Mouse (Mus musculus) testis, adult 2 months (tissue): Measurements from ENCODE around the gene Sgtb.

Source experiments
- CTCF ChIP-seq: fragments of 200-500 bp; IDR thresholded peaks from 2 replicates; pipeline ENCODE4 v1.5.1; 2012; ENCODE audit warnings: low read depth, mild to moderate bottlenecking, inconsistent platforms, low read length, moderate library complexity; ENCODE audit not compliant: control insufficient read depth, insufficient read depth, insufficient replicate concordance
- POLR2A ChIP-seq: fragments of 200-500 bp; IDR thresholded peaks from 2 replicates; pipeline ENCODE4 v1.6.1; 2012; ENCODE audit warnings: low read depth, mild to moderate bottlenecking, inconsistent platforms, low read length, moderate library complexity; ENCODE audit not compliant: control insufficient read depth

DNA sequence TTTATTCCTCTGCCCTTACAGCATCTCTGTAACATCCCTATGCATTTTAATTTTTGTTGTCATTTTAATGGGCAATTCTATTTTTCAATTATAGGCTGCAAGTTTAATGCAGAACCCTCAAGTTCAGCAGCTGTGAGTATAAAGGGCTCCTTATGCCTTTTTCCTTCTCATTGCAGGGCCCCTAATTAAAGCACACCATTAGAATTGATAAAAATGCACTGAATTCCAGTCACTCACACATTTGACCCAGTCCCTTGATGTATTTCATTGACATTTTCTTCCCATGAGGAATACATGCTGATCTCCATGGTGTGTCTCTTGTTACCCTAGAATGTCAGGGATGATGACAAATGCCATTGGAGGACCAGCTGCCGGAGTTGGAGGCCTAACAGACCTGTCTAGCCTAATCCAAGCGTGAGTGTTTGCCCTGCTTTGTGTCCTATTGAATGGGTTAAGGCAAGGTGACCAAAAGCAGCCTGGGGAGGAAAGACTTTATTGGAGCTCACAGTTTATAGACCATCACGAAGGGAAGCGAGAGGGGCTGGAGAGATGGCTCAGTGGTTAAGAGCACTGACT, 25.1 kb downstream of the Sgtb start:
- TF ChIP-seq CTCF: no peak
- TF ChIP-seq POLR2A: no peak
